Mouse (Mus musculus) heart, adult 2 months (tissue): ENCODE results near the gene Atp2b2.

Experiments
- CTCF ChIP-seq: fragments of 200-600 bp; IDR thresholded peaks from 2 replicates; pipeline ENCODE4 v1.8.1; 2022; ENCODE audit warnings: antibody characterized with exemption, mild to moderate bottlenecking, moderate library complexity
- POLR2A ChIP-seq: fragments of 200-500 bp; IDR thresholded peaks from 2 replicates; pipeline ENCODE4 v1.6.1; 2011; ENCODE audit warnings: mild to moderate bottlenecking, low read depth, low read length, control low read depth; ENCODE audit not compliant: insufficient read depth

GRCm38 (mm10) chr6:114003796-114004195, 38.6 kb downstream of the Atp2b2 start:
- TF ChIP-seq CTCF (no peak), POLR2A (no peak)
